Mouse (Mus musculus): Measurements from ENCODE around the gene Tubgcp2.

GRCm38 (mm10) chr7:140067397-140067796 is 30.9 kb upstream of the Tubgcp2 start:
- no peak for TF ChIP-seq CTCF (IDR thresholded peaks at IDR 0.05; ENCODE audit: low read depth)
- no peak for TF ChIP-seq EP300 (IDR thresholded peaks at IDR 0.05; ENCODE audit: low read depth)
